Mouse (Mus musculus) gastrocnemius, postnatal 4 days (tissue): ENCODE results near the gene Adamtsl1. TPM values are rescaled to one million over a fixed set of nuclear protein-coding genes. Genes with fewer than 3 reads are reported as not detected.
A peak's percentile ranks its signal among the peaks of the same experiment; 100 is the strongest.

Experiments used
- DNase-seq, 2 experiments: peaks; one replicate each; pipeline ENCODE4 v3.0.0; 2021 to 2022; ENCODE audit warnings: low spot score in 2 of 2, mixed read lengths in 2 of 2
- total RNA-seq, 2 experiments: library from RNA; stranded (reverse); gene quantifications; 2 replicates each; pipeline ENCODE4 v1.2.3; 2021

The Adamtsl1 gene
- total RNA-seq, 2 experiments from 2014 or later = 25.0 to 26.6 TPM

DNA sequence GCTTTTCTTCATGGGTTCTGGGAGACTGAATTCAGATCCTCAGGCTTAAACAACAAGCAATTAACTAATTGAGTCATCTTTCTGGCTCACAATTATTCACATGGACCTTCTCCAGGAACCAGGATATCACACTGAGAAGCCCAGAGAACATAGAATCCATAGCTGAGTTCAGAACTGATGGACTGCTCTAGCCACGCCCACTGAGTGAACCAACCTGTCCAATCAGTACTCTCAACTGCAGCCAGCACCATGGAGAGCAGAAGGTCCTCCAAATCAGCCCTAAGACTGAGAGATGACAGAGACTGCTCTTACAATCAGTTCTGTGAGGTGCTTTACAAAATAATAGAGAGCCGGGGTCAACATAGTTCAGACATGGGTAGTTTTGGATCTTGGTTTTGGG lies 276.3 kb downstream of the Adamtsl1 start:
- DNase-seq = no peak

- peak; percentile 52 to 71 for DNase-seq
These were observed 287.8 kb downstream of the Adamtsl1 start for GRCm38 (mm10) chr4:85801805-85802204.

DNA sequence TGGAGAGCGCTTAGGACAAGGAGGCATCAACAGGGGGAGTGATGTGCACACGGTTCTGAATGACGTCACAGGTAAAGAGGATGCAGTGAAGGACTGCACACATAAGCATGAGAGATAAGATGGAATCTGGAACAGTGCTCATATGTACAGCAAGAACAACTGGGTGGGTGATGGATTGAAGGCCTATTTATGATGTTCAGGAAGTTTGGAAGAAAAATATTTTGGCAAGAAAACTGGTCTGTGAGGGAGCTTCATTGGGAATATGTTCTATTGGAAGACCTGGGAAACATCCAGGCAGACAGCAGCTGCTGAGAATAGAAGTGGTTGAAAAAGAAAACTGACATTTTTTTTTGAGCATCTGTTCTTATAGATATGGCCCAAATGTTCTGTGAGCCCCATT lies 300.4 kb downstream of the Adamtsl1 start:
- DNase-seq = no peak

- no peak for DNase-seq
These were observed 304.5 kb downstream of the Adamtsl1 start for GRCm38 (mm10) chr4:85818504-85818903.

DNA sequence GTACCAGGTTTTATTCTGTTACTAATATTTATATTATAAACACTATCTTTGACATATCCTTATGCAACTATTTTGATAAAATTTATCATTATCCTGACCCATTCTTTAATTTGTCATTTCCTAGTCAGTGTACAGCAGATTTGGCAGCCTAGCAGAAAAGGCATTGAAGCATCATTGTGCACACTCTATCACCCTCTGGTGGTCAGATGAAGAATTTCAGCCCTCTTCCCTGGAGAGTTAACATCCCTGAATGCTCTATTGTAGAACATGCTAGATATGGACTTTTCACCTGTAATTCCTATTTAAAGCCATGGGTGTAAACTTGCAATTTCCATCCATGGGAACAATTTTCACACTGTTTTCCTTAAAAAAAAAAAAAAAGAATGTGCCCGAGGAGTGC lies 305.2 kb downstream of the Adamtsl1 start:
- peak in 1 of 2 experiments; percentile 17 for DNase-seq

- no peak for DNase-seq
These were observed 305.9 kb downstream of the Adamtsl1 start for GRCm38 (mm10) chr4:85819921-85820320.

DNA sequence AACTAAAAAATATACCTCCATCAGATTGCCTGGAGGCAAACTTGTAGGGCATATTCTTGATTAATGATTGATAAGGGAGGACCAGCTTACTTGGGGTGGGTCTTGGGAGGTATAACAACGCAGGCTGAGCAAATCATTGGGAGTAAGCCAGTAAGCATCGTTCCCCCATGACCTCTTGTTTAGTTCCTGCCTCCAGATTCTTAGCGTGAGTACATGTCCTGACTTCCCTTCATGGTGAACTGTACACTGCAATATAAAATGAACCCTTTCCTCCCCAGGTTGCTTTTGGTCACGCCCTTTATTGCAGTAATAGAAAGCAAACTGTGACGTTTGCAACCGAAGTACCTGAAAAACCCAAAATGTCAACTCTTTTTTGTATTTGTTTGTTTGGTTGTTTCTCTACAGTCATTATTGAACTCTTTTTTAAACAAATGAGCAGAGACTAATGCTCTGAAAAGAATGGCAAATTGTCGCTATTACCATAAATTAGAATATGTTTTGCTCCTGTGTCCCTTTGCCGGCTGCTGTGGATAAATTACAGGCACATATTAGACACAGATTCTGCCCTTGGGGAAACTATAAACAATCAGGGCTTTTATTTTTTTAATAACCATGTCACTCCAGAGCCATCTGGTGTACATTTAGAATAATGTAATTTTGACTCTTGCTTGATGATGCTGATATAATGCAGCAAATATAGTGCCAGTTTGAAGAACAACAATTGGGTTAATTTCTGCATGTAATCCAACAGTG lies 310.2 kb downstream of the Adamtsl1 start:
- DNase-seq = no peak

DNA sequence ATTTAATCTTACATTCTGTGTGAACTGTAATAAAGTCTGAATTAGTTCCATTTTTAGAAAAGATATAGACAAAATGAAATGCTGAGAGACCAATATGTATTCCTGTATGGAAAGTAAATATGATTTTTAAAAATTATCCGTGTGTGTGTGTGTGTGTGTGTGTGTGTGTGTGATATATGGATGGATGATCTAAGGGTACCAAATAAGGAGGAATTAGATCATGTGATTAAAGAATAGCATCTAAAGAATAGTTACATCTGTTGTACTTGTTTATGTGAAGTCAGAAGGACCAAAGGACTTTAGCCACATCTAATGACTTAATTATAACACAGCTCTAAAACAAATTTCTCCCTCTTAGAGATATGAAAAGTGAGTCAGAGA lies 310.7 kb downstream of the Adamtsl1 start:
- no peak for DNase-seq

- no peak for DNase-seq
These were observed 323.1 kb downstream of the Adamtsl1 start for GRCm38 (mm10) chr4:85837058-85837457.

DNA sequence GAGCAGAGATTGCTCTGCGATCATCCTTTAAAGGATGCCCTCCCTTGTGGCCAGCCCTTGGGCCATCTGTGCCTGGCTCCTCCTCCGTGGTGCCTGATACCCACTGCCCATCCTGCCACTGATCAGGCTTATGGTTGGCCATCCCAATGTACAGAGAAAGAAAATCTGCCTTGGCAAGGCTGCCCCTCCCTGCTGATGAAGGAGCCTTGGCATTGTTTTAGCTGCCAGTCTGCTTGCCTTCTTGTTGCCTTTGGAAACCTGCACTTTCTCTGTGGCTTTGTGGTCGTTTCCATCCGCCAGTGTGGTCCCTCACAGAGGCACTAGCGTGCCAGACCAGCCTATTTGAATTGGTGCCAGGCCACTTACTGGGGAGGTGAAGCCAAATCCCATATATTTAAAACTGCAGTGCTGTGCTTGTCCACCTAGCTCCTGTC lies 323.6 kb downstream of the Adamtsl1 start:
- peak in 1 of 2 experiments; percentile 17 for DNase-seq

DNA sequence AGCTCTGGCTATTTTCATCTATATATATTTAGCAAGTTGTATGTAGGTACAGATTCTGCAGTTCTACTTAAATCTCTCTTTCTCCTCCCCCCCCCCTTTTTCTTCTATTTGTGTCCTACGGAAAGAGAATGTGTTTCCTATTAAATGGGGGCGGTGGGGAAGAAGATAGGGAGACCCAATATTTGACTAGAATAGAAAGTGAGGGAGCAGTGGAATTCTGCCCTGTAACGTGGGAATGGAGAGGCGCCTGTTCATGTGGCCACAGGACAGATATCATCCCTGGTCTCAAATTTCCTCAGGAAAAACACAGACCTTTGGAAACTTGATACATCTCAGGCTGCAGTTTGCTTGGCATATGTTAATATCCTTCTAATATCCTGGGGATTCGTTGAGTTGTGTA lies 324.1 kb downstream of the Adamtsl1 start:
- DNase-seq = no peak

DNA sequence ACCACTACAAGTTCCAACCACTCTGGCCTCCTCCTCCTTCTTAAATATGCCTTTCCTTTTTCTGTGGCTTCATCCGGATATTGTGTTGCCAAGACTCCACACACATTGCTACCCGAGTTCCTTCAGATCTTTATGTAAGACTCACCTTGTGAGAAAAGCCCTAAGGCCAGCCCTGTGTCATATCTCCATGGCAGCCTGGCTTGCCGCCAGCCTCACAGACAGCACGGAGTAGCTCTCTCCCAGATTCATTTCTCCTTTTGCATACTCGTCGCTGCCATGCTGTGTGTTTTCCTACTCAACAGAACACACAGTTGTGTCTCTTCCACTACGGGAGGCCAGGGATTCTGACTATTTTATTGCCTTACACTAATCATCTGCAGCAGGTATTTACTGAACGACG lies 328.1 kb downstream of the Adamtsl1 start:
- DNase-seq = peak in 1 of 2 experiments; percentile 16

DNA sequence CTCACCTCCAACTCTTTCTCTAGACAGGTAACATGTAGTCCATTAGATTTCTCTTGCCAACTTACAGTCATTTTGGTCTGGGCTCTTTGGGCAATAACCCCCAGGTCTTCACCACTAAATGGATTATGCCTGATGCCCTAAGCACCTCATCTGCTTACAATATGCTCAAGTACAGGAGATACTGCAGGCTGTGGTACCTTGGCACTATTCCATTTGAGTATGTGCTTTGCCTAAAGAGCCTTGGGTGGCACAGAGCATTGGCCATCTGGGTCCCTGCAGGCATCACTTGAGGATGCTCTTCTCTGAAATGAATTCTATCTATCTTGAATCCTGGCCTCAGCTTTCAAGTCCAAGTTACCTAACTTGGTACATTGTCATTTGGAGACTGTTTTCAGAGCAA lies 330.4 kb downstream of the Adamtsl1 start:
- no peak for DNase-seq

- DNase-seq = no peak
These were observed 332.0 kb downstream of the Adamtsl1 start for GRCm38 (mm10) chr4:85845931-85846330.

- no peak for DNase-seq
These were observed 339.4 kb downstream of the Adamtsl1 start for GRCm38 (mm10) chr4:85853401-85853800.

GRCm38 (mm10) chr4:85854507-85854906 lies 340.5 kb downstream of the Adamtsl1 start:
- no peak for DNase-seq

DNA sequence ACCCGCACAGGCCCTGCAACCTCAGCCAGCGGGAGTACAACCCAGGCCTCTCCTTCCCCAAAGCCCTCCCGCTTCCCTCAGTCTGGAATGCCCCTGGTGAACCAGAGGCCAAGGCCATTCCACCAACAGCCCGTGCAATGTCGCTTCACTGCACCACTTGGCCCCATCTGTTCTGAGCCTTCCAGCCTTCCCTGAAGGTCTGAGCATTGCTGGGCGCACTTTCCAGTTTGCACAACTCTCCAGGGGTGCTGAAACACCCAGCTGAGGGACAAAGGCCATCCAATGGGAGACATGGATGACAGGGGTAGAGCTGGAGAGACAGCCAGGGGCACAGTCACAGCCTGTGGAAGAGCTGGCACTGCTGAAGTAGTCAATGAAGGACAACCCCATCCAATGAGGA lies 365.4 kb downstream of the Adamtsl1 start:
- no peak for DNase-seq

- no peak for DNase-seq
These were observed 367.3 kb downstream of the Adamtsl1 start for GRCm38 (mm10) chr4:85881318-85881717.

DNA sequence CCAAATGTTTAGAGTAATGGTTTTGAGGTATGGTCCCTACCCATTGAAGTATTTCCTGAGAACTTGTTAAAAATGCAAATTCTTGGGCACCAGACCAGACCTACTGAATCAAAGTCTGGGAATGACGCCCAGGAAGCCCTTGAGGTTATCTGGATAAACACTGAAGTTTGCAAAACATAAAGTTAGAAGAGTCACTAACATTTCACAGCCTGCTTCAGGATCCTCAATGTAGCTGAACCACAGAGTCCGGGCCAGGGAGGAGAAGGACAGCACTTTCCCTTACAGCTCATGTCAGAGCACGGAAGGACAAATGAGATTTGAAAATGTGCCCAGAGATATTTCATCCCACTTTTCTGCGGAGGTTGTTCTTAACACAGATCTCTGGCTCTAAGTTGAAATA lies 370.1 kb downstream of the Adamtsl1 start:
- no peak for DNase-seq

GRCm38 (mm10) chr4:85889877-85890598 lies 376.1 kb downstream of the Adamtsl1 start:
- DNase-seq = no peak

GRCm38 (mm10) chr4:85901316-85901715 lies 387.3 kb downstream of the Adamtsl1 start:
- DNase-seq = peak in 1 of 2 experiments; percentile 30

GRCm38 (mm10) chr4:85904217-85904616 lies 390.2 kb downstream of the Adamtsl1 start:
- DNase-seq = no peak

GRCm38 (mm10) chr4:85916034-85916433 lies 402.1 kb downstream of the Adamtsl1 start:
- DNase-seq = no peak
